Mouse (Mus musculus) MEL (cell line): ENCODE measurements around the gene Ppp2r5e. TPM values are rescaled to one million over a fixed set of nuclear protein-coding genes. Genes with fewer than 3 reads are reported as not detected.

ENCODE experiments used
- DNase-seq: peaks from one replicate; pipeline ENCODE4 v3.0.0; 2011; ENCODE audit warnings: low read depth, low spot score
- H3K27ac ChIP-seq: 2 replicates; pipeline ENCODE4 v1.5.1; 2012; ENCODE audit warnings: low read depth, mild to moderate bottlenecking, control low read depth, low read length, moderate library complexity; ENCODE audit not compliant: control insufficient read depth
- H3K27me3 ChIP-seq, 2 experiments: fragments of 150-350 bp in 1 of 2; sonication (generic) in 1 of 2; 2 replicates each; pipeline ENCODE4 v1.6.1; 2012; ENCODE audit warnings: low read length in 2 of 2, mild to moderate bottlenecking in 2 of 2, improper control_type of control experiment in 1 of 2, moderate library complexity in 1 of 2; ENCODE audit not compliant: insufficient read depth in 2 of 2, control insufficient read depth in 1 of 2
- H3K36me3 ChIP-seq, 2 experiments: 2 replicates each; pipeline ENCODE4 v1.6.1; 2012 to 2014; ENCODE audit warnings: low read length in 2 of 2, improper control_type of control experiment in 1 of 2, inconsistent platforms in 1 of 2, mild to moderate bottlenecking in 1 of 2; ENCODE audit not compliant: insufficient read depth in 2 of 2, control insufficient read depth in 1 of 2
- H3K4me1 ChIP-seq, 2 experiments: fragments of 150-350 bp in 1 of 2; sonication (generic) in 1 of 2; 2 replicates each; pipeline ENCODE4 v1.6.1; 2012; ENCODE audit warnings: low read length in 2 of 2, improper control_type of control experiment in 1 of 2, mild to moderate bottlenecking in 1 of 2; ENCODE audit not compliant: insufficient read depth in 2 of 2, control insufficient read depth in 1 of 2
- H3K4me3 ChIP-seq, 2 experiments: fragments of 150-350 bp in 1 of 2; sonication (generic) in 1 of 2; 2 replicates each; pipeline ENCODE4 v1.5.1; 2012; ENCODE audit warnings: low read depth in 2 of 2, low read length in 2 of 2, mild to moderate bottlenecking in 2 of 2, moderate library complexity in 2 of 2, control low read depth in 1 of 2, improper control_type of control experiment in 1 of 2; ENCODE audit not compliant: control insufficient read depth in 1 of 2, insufficient read depth in 1 of 2
- H3K79me2 ChIP-seq: 2 replicates; pipeline ENCODE4 v1.6.1; 2012; ENCODE audit warnings: mild to moderate bottlenecking, low read length, moderate library complexity; ENCODE audit not compliant: control insufficient read depth, poor library complexity, insufficient read depth
- H3K9ac ChIP-seq: 2 replicates; pipeline ENCODE4 v1.6.1; 2012; ENCODE audit warnings: low read depth, mild to moderate bottlenecking, control low read depth, low read length, moderate library complexity; ENCODE audit not compliant: control insufficient read depth, poor library complexity, severe bottlenecking
- H3K9me3 ChIP-seq: fragments of 150-350 bp; sonication (generic); replicated peaks from 2 replicates; pipeline ENCODE4 v1.6.1; 2012; ENCODE audit warnings: mild to moderate bottlenecking, low read length, improper control_type of control experiment, moderate library complexity; ENCODE audit not compliant: insufficient read depth
- BHLHE40 ChIP-seq: IDR thresholded peaks from 2 replicates; pipeline ENCODE4 v1.6.1; 2012; ENCODE audit warnings: low read depth, mild to moderate bottlenecking, inconsistent platforms, low read length, improper control_type of control experiment, borderline replicate concordance
- CTCF ChIP-seq, 3 experiments: IDR thresholded peaks in 2 of 3; conservative IDR thresholded peaks in 1 of 3; 2 replicates each; pipeline ENCODE4 v1.5.1; 2011 to 2012; ENCODE audit warnings: low read length in 3 of 3, low read depth in 2 of 3, mild to moderate bottlenecking in 2 of 3, improper control_type of control experiment in 1 of 3, inconsistent platforms in 1 of 3, mixed read lengths in 1 of 3, moderate library complexity in 1 of 3; ENCODE audit not compliant: control insufficient read depth in 1 of 3, insufficient read depth in 1 of 3, poor library complexity in 1 of 3, severe bottlenecking in 1 of 3
- E2F4 ChIP-seq: IDR thresholded peaks from 2 replicates; pipeline ENCODE4 v1.6.1; 2011; ENCODE audit warnings: low read depth, low read length, improper control_type of control experiment, borderline replicate concordance
- ELF1 ChIP-seq: IDR thresholded peaks from 2 replicates; pipeline ENCODE4 v1.6.1; 2014; ENCODE audit warnings: low read depth, mild to moderate bottlenecking, inconsistent platforms, low read length, improper control_type of control experiment, moderate library complexity
- GABPA ChIP-seq: IDR thresholded peaks from 2 replicates; pipeline ENCODE4 v1.6.1; 2012; ENCODE audit warnings: low read depth, mild to moderate bottlenecking, inconsistent platforms, low read length, improper control_type of control experiment, moderate library complexity
- GATA1 ChIP-seq: IDR thresholded peaks from 2 replicates; pipeline ENCODE4 v1.6.1; 2011; ENCODE audit warnings: low read depth, low read length, improper control_type of control experiment
- HCFC1 ChIP-seq: IDR thresholded peaks from 2 replicates; pipeline ENCODE4 v1.6.1; 2012; ENCODE audit warnings: low read depth, mild to moderate bottlenecking, inconsistent platforms, low read length, improper control_type of control experiment, moderate library complexity
- MAX ChIP-seq: IDR thresholded peaks from 2 replicates; pipeline ENCODE4 v1.6.1; 2011; ENCODE audit warnings: low read length, improper control_type of control experiment
- MYB ChIP-seq: IDR thresholded peaks from 2 replicates; pipeline ENCODE4 v1.6.1; 2011; ENCODE audit warnings: mild to moderate bottlenecking, low read depth, low read length, improper control_type of control experiment
- MYC ChIP-seq: IDR thresholded peaks from 2 replicates; pipeline ENCODE4 v1.6.1; 2011; ENCODE audit warnings: low read depth, mild to moderate bottlenecking, low read length, improper control_type of control experiment, moderate library complexity
- NELFE ChIP-seq: IDR thresholded peaks from 2 replicates; pipeline ENCODE4 v1.6.1; 2011; ENCODE audit warnings: low read depth, low read length, improper control_type of control experiment
- POLR2AphosphoS5 ChIP-seq: IDR thresholded peaks from 2 replicates; pipeline ENCODE4 v1.6.1; 2012; ENCODE audit warnings: low read depth, borderline replicate concordance, mild to moderate bottlenecking, inconsistent platforms, low read length, moderate library complexity, mixed read lengths
- USF1 ChIP-seq: IDR thresholded peaks from 2 replicates; pipeline ENCODE4 v1.6.1; 2014; ENCODE audit warnings: low read depth, mild to moderate bottlenecking, inconsistent platforms, low read length, improper control_type of control experiment, moderate library complexity
- USF2 ChIP-seq, 2 experiments: IDR thresholded peaks; 2 replicates each; pipeline ENCODE4 v1.6.1; 2011 to 2012; ENCODE audit warnings: improper control_type of control experiment in 2 of 2, low read length in 2 of 2, borderline replicate concordance in 1 of 2, inconsistent platforms in 1 of 2, low read depth in 1 of 2, mild to moderate bottlenecking in 1 of 2; ENCODE audit not compliant: insufficient read depth in 1 of 2
- ZC3H11A ChIP-seq: IDR thresholded peaks from 2 replicates; pipeline ENCODE4 v1.6.1; 2012; ENCODE audit warnings: low read depth, mild to moderate bottlenecking, inconsistent platforms, low read length, improper control_type of control experiment
- ZKSCAN1 ChIP-seq: IDR thresholded peaks from 2 replicates; pipeline ENCODE4 v1.6.1; 2012; ENCODE audit warnings: low read depth, mild to moderate bottlenecking, inconsistent platforms, low read length, improper control_type of control experiment, moderate library complexity
- polyA plus RNA-seq, 2 experiments: library from polyadenylated mRNA; stranded (reverse) in 1 of 2; unstranded in 1 of 2; fragments of >175 nt in 1 of 2; fragments of >200 nt in 1 of 2; gene quantifications; 2 replicates each; pipeline versions ENCODE4 v1.2.1 to v1.2.4; 2012; ENCODE audit warnings: low replicate concordance in 2 of 2, low read depth in 1 of 2; ENCODE audit not compliant: insufficient read length in 2 of 2, insufficient read depth in 1 of 2, missing spikeins in 1 of 2
- total RNA-seq: library from RNA; depleted of rRNA; stranded (reverse); fragments of 300-350 nt; gene quantifications from 2 replicates; pipeline ENCODE4 v1.2.3, GENCODE M21; 2012

Gene Ppp2r5e
- total and polyA plus RNA-seq, 3 experiments, result 9.0 to 200 (median 21.3) TPM

DNA sequence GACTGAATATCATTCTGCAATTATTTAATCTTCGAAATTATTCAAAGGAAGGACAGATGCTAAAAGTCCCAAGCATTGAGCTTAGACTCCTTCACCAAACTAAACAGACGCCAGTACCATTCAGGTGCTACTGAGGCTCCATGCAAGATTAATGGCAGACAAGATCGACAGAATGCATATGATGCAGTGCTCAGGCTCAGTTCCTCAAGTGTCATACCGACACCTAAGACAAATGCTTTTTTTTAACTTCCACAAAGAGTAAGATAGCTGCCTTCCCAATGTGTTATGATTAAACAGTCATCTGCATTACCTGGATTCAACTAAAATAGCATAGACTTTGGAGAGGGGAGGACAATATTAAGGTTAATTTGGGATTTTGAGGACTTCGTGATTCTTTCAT lies 1.6 kb downstream of the Ppp2r5e start (continued):
- TF ChIP-seq HCFC1, result no peak

DNA sequence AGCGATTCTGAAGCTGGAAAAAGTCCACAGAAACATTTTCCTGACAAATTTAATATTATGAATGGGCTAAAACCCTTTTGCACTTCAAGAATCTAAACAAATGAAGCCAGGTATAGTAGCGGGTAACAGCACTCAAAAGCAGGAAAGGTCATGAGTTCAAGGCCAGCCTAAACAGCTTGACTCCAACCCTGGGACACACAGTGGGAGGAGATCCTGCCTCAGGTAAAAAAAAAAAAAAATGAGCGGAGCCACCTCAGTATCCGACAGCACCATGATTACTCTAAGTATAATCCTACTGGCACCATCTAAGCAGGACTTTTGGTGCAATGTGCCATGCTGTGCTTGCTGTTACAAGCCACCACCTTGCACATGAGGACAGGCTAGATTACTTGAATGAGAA lies 2.2 kb downstream of the Ppp2r5e start:
- Histone ChIP-seq H3K36me3 (peaks cover 12 to 25% of the 10 kb centered on the region in 2 experiments), H3K27me3 (no peaks in the 10 kb centered on the region), H3K9me3 (no peaks in the 10 kb centered on the region), H3K27ac (no peak overlapping the region), H3K9ac (no peak overlapping the region), H3K4me3 (no peak overlapping the region), H3K79me2 (peaks cover 30% of the 10 kb centered on the region), H3K4me1 (peaks cover 7 to 8% of the 10 kb centered on the region in 2 experiments; a peak in 3 of 4 replicates)
- TF ChIP-seq POLR2AphosphoS5, result no peak
- no peak for TF ChIP-seq USF1
- TF ChIP-seq NELFE, result no peak
- TF ChIP-seq ZC3H11A, result no peak
- TF ChIP-seq ELF1, result no peak
- TF ChIP-seq MYC, result no peak
- TF ChIP-seq GABPA, result no peak
- no peak for TF ChIP-seq HCFC1
- TF ChIP-seq BHLHE40, result no peak
- TF ChIP-seq MAX, result no peak
- TF ChIP-seq E2F4, result no peak
- TF ChIP-seq USF2 (IDR thresholded peaks at IDR 0.05; ENCODE audit: borderline replicate concordance in 1 of 2, insufficient read depth in 1 of 2, low read depth in 1 of 2, low read length in 2 of 2), result no peak
- TF ChIP-seq MYB, result no peak
- no peak for TF ChIP-seq ZKSCAN1
- no peak for TF ChIP-seq GATA1
- DNase-seq, result no peak

DNA sequence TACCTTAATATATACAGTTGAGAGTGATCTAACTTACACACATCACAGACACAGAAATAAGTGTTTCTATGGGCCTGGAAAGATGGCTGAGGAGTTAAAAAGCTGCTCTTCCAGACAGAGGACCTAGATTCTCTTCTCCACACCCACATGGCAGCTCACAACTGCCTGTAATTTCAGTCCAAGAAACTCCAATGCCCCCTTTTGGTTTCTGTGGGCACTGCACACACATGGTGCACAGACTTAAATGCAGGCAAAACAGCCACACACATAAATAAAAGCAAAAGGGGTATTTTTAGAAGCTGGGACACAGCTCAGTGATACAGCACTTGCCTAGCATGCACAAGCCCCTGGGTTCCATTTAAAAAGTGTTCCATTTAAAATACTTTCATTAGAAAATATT lies 8.5 kb downstream of the Ppp2r5e start:
- no peak for TF ChIP-seq MAX
- TF ChIP-seq CTCF (IDR thresholded peaks at IDR 0.05 in 2 of 3, conservative IDR thresholded peaks at IDR 0.05 in 1 of 3; ENCODE audit: control insufficient read depth in 1 of 3, insufficient read depth in 1 of 3, low read depth in 2 of 3, low read length in 3 of 3, poor library complexity in 1 of 3, severe bottlenecking in 1 of 3), result peak in 1 of 3 experiments; percentile 14; a peak in 2 of 6 replicates
- H3K27me3 ChIP-seq, result no peaks in the 10 kb centered on the region
- no peak overlapping the region for H3K27ac ChIP-seq
- H3K79me2 ChIP-seq, result peaks cover 23% of the 10 kb centered on the region
- H3K9ac ChIP-seq, result no peak overlapping the region
- H3K4me3 ChIP-seq, result no peak overlapping the region
- H3K4me1 ChIP-seq, result no peaks in the 10 kb centered on the region
- H3K36me3 ChIP-seq, result peaks cover 0 to 45% of the 10 kb centered on the region in 2 experiments; a peak in 2 of 4 replicates
- DNase-seq, result peak; percentile 27
- no peaks in the 10 kb centered on the region for H3K9me3 ChIP-seq
